Mouse (Mus musculus) brain, embryonic 18.5 days (tissue): ENCODE measurements around the gene Gbp2b.
A peak's percentile ranks its signal among the peaks of the same experiment; 100 is the strongest.
"Not testable (repeated sequence)": the region's sequence is repeated elsewhere in the genome, so short reads cannot be mapped to it uniquely, and the experiment has no call there.

Experiments used
- DNase-seq: peaks from one replicate; pipeline ENCODE4 v3.0.0-alpha.2; 2012; ENCODE audit warnings: low read depth, low spot score

Gene Gbp2b

GRCm38 (mm10) chr3:142594547-142594946 is at the start of gene Gbp2b:
Gene Gbp2b (plus strand): TSS chr3:142594847.
- no peak for DNase-seq

GRCm38 (mm10) chr3:142546690-142547089 is 48.0 kb upstream of the Gbp2b start:
- DNase-seq, result no peak

- DNase-seq, result no peak
Observed at GRCm38 (mm10) chr3:142550052-142550676, 44.5 kb upstream of the Gbp2b start.

GRCm38 (mm10) chr3:142554601-142555000 is 40.0 kb upstream of the Gbp2b start:
- DNase-seq, result no peak

- no peak for DNase-seq
Observed at GRCm38 (mm10) chr3:142555623-142556022, 39.0 kb upstream of the Gbp2b start.

- DNase-seq, result no peak
Observed at GRCm38 (mm10) chr3:142559632-142560228, 34.9 kb upstream of the Gbp2b start, which contains the start of gene Gbp3. Gene Gbp3 (plus strand): TSS chr3:142560026.

- DNase-seq, result peak; percentile 14
Observed at GRCm38 (mm10) chr3:142560296-142560948, 34.2 kb upstream of the Gbp2b start.

GRCm38 (mm10) chr3:142561045-142561646 is 33.5 kb upstream of the Gbp2b start:
- DNase-seq, result no peak

- DNase-seq, result no peak
Observed at GRCm38 (mm10) chr3:142561666-142562065, 33.0 kb upstream of the Gbp2b start.

- DNase-seq, result not testable (repeated sequence)
Observed at GRCm38 (mm10) chr3:142567490-142567889, 27.2 kb upstream of the Gbp2b start.

GRCm38 (mm10) chr3:142570738-142571137 is 23.9 kb upstream of the Gbp2b start:
- DNase-seq, result no peak

GRCm38 (mm10) chr3:142577108-142577507 is 17.5 kb upstream of the Gbp2b start:
- DNase-seq, result no peak

- no peak for DNase-seq
Observed at GRCm38 (mm10) chr3:142578342-142578741, 16.3 kb upstream of the Gbp2b start.

- DNase-seq, result no peak
Observed at GRCm38 (mm10) chr3:142583067-142583466, 11.6 kb upstream of the Gbp2b start.

GRCm38 (mm10) chr3:142587386-142587785 is 7.3 kb upstream of the Gbp2b start:
- DNase-seq, result no peak

- no peak for DNase-seq
Observed at GRCm38 (mm10) chr3:142588888-142589287, 5.8 kb upstream of the Gbp2b start.

- DNase-seq, result no peak
Observed at GRCm38 (mm10) chr3:142590431-142591067, 4.1 kb upstream of the Gbp2b start.

- no peak for DNase-seq
Observed at GRCm38 (mm10) chr3:142597923-142598322, 3.3 kb downstream of the Gbp2b start.

GRCm38 (mm10) chr3:142601675-142602074 is 7.0 kb downstream of the Gbp2b start:
- DNase-seq, result no peak

GRCm38 (mm10) chr3:142618658-142619057 is 24.0 kb downstream of the Gbp2b start:
- DNase-seq, result no peak

GRCm38 (mm10) chr3:142619606-142620005 is 25.0 kb downstream of the Gbp2b start:
- no peak for DNase-seq
